Mouse (Mus musculus): ENCODE data around the gene Hoxb7. TPM values are rescaled to one million over a fixed set of nuclear protein-coding genes. Genes with fewer than 3 reads are reported as not detected.

Gene Hoxb7
- polyA plus RNA-seq, 2 experiments from 2014 or later, result not detected

DNA sequence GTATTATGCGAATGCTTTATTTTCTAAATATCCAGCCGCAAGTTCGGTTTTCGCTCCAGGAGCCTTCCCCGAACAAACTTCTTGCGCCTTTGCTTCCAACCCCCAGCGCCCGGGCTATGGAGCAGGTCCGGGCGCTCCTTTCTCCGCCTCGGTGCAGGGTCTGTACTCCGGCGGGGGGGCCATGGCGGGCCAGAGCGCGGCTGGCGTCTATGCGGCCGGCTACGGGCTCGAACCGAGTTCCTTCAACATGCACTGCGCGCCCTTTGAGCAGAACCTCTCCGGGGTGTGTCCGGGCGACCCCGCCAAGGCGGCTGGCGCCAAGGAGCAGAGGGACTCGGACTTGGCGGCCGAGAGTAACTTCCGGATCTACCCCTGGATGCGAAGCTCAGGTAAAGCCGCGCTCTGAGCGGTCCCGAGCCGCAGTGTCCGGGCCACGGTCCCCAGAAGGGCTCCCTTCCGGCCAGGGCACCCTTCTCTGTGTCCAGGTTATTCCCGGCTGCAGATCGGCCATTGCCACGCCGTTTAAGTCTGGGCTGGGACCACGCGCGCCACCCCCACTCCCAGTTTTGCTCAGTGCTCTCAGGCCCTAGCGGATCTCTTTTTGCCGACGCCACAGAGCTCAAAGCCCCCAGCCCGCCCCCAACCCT lies 439 bp downstream of the Hoxb7 start:
- ATAC-seq, result peak; percentile 27

DNA sequence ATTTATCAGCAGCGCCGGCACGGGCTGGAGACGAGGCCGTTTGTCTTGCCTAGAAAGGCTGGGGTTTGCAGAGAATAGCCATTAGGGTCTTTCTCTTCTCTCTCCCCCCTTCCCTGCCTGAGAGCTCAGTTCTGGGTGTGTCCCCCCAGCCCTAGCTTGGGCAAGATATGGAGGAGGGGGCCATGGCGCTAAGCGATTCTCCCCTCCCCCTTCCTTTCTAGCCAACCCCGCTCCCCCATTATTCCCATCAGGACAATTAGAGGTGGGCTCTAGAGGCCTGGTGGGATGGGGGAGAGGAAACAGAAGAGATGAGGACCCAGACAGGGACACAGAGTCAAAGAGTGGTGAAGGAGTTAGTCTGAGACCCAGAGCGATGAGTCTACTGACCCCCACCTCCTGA lies 988 bp downstream of the Hoxb7 start:
- no peak for ATAC-seq

DNA sequence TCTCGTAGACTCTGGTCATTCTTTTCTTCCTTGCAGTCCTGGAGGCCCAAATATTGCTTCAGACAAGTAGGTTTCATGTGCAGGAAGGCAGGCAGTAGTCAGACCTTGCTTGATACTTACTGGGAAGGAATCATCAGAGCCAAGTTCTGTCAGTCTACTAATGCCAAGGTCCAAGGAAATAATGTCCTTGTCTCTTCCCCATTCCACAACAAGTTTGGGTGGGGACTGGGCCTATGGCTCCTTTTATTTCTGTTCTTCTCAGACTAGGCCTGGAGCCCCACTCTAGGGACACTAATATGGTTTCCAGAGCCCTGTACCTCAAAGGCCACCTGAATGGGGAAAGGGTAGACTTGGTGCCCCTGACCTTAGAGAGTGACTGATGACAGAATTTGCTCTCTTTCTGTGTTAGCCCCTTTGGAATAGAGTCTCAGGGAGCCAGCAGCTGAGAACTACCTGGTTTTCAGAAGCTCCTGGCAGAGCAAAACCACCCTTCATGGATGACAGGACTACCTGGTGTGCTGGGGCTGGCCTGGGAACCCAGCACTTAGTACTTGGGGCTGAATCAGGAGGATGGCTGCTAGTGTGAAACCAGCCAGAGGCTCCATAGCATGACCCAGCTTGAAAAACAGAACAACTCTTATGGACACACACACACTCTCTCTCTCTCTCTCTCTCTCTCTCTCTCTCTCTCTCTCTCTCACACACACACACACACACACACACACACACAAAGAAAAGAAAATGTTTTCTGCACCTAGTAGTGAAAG lies 2.2 kb downstream of the Hoxb7 start:
- no peak for ATAC-seq

DNA sequence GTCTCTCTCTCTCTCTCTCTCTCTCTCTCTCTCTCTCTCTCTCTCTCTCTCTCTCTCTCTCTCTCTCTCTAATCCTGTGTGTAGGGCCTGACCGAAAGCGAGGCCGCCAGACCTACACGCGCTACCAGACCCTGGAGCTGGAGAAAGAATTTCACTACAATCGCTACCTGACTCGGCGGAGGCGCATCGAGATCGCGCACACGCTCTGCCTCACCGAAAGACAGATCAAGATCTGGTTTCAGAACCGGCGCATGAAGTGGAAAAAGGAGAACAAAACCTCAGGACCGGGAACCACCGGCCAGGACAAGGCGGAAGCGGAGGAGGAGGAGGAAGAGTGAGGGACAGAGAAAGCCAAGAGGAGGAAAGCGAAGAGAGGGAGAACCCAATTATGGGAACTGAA lies 2.9 kb downstream of the Hoxb7 start:
- ATAC-seq, result no peak

DNA sequence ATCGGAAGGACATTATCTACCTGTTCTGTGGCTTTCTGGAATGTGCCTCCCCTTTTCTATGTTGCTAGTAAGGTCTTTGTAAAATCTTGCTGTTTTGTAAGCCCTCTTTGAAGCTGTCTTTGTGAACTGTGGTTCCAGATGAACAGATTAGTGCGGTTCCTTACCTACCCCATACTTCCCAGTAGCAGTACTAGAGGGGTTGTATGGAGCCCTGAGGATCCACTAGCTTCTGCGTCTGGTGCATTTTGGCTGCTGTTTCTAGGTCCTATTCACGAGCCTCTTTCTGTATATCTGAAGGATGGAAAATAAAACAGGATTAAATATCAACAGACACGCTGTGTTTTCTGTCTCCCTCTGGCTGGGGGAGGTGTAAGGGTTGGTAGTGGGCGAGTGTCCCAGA lies 3.4 kb downstream of the Hoxb7 start:
- no peak for ATAC-seq

DNA sequence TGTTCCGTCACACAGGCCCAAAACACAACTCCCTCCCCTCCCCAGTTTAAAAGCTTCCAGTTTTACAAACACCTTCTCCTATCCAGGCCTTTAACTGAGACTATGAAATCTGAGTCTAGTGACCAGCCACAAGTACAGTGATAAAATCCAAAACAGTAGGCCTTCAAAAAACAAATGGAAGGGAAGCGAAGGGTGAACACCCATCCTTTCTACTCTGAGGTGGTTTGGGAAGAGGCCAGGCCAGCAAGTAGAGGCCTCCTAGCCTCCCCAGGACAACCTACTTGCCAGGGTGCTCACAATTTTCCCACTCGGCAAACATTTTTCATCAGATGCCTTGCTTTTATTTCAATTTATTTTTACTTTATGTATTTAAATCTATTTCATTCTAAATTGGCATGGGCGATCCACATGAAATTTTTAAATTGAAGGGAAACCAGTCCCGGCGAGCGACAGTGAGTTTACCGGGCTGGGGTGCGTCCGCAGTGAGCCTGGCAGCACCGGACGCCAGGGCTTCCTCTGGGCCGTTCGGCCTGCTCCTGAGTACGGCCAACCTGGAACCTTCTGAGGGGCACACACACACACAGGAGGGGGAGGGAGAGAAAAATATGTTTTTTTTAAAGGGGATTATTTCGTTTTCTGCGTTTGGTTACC lies 4.4 kb downstream of the Hoxb7 start:
- no peak for ATAC-seq

DNA sequence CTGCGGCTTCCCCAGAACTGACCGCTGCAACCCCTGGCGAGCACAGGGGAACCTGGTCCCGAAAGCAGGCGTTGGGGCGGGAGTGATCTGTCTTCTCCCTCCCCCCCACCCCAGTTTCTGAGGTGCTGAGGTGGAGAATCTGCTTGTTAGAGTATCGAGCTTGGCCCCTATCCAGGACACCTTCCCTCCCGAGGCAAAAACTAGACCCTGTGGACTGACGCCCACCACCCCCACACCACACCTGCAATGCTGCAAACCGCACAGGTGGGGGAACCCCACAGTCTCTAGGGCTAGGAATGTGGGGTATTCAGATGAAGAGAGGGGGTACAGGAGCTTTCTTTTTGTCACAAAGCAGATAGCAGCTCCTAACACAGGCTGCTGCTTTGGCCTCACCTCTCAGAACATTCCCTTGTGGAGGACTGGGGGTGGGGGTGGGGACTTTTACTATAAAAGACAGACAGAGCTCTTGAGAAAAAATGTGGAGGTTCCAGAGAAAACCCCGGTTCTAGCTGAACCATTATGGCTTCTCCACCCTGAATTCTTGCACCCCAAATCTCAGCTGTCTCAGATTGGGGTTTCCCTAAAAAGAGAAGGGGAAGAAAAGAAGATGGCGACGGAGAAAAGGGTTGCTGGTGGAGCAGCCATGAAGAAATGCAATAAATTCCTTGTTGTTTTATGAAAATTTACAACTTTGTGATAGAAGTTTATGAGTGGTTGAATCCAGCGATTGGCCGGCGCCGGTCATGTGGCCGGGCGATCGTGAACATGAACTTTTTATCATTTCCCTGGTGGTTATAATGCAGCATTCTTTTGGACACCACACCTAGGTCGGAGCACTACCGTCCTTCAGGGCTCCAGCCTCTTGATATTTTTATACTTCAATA lies 5.5 kb downstream of the Hoxb7 start, which contains the start of gene Hoxb6:
Gene Hoxb6, plus strand, starts transcription at position 796 of the 884 bp plus-strand sequence.
- ATAC-seq, result no peak

DNA sequence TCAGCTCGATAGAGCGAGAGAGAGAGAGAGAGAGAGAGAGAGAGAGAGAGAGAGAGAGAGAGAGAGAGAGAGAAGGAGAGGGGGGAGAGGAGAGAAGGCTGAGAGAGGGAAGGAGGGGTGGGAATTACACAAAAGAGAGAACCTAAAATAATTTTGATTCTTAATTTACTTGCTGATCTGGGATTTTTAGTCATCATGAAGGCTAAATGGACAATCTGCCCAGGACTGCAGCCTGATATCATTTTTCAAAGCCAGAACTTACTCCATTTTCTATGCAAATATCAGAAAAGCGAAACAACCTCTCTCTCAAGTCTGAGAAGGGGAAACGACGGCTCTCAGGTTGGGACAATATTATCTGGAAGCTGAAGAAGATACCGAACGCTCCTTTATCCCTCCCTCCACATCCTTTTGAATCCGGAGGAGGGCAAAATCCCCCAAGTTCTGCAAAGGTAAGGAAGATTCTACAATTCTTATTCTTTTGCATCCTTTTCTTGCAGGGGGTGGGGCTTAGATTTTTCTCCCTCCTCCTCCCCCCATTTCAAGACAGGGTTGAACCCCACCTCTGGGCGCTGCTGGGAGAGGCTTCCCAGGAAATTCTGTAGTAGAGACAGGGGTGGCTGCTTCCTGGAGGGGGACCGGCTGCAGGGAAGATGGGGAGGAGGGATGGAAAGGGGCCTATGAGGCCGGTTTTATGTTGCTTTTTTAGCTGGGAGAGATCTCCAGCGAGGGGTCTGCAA lies 6.3 kb downstream of the Hoxb7 start:
- no peak for ATAC-seq

DNA sequence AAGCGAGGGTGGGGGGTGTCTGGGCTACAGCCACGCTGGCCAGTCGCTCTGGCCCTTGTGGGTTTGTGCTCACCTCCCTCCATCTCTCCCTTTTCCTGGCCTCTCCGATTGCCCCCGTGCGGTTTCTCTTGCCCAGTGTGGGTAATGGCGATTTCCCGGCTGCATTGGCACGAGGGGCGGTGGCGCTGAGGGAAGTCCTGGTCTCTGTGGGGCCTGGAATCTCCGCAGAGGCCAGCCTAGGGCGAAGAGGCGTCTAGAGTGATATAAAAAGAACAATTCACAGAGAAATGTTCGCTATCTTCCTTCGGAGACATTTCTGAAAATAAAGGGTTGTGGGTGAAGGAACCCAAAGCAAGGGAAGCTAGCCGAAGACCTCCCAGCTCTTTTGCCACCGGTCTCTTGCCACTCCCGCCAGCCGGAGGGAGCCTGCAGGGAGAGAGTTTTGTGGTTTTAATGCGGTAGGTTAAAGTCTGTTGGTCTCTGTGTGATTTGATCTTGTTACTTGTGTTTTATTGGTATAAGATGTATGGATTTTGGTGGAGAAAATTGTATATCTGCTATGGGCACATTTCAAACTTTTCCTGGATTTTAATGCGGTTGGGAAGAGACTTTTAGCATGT lies 7.0 kb downstream of the Hoxb7 start:
- no peak for ATAC-seq

DNA sequence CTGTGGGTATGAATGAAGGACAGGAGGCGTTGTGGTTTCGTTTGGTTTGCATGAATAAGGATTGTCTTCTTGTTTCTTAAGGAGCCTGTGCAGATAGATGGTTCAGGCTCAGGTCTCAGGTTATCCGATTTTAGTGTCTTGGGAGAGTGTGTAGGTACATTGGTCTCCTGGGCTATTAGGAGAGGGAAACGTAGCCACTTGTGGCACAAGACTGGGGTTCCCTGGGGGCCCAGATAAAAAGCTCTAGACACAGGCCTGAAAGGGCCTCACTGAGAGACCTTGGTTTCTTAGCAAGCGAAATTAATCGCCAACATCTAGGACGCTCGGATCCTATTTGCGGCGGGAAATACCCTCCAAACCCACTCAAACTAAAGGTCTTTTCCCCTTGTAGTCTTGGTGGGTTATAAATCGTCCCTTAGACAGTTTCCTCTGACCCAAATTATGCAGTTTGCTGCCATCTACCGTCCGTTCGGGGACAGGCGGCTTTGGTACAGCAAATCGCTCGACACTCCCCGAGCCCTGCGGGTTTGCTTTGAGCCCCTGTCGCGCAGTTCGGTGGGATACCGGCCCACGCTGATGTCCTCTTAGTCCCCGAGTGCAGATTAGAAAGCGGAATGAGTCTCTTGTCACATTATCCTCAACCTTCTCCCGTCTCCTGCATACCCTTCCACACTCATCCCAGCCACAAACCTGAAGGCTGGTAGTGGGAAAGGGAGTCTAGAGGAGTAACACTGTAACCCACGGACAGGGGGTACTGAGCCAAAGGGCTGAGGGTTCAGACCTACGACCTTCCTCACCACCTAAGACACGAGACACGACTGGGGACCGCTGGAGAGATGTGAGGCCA lies 8.0 kb downstream of the Hoxb7 start:
- peak; percentile 57 for ATAC-seq

DNA sequence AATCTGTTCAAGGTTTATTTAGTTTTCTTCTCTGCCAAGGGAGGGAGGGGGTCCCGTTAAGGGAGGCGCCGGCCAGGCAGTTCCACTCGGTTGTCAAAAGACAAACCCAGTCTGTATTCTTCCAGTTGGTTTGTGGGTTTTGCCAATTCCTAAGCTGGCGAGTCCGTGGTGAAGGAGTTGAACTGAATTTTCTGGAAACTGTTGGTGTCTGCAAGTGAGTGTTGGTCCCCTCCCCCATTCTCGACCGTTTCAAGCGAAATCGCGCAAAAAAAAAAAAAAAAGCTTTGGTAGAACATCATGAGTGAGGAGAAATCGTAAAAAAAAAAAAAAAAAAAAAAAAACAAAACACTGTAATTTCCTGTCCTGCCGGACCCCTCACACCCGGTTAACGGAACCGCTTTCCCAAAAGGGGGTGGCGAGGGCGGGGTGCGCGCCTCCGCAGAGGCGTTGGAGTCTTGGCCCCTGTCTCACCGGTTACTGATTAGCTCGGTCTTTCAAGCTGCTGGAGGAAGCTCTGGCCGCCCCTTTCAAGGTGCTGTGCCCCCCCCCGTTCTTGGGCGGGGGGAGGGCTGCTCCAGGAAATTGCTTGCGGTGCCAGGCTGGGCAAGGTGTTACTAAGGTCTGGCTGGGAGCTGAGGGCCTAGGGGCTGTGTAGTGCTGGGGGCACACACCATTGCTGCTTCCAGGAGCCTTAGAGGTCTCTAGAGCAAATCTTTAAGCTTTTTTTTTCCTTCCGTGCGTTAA lies 8.8 kb downstream of the Hoxb7 start:
- no peak for ATAC-seq

DNA sequence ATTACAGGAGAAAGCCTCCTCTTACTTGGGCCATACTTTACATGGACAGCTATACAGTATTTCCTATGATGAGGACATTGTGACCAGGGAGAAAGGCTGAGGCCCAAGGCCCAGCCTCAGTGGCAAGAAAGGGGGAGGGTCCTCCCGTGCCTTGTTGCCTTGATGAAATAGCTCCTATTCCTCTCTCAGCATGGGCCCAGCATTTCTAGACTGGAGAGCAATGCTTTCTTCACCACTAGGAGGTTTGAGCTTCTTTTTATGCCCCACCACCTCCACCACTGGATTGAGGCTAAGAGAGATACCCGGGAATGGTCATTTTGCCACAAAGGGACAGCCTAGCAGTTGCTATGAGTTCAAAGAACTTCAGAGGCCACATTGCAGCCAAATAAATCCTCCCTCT lies 10.6 kb downstream of the Hoxb7 start:
- ATAC-seq, result no peak

DNA sequence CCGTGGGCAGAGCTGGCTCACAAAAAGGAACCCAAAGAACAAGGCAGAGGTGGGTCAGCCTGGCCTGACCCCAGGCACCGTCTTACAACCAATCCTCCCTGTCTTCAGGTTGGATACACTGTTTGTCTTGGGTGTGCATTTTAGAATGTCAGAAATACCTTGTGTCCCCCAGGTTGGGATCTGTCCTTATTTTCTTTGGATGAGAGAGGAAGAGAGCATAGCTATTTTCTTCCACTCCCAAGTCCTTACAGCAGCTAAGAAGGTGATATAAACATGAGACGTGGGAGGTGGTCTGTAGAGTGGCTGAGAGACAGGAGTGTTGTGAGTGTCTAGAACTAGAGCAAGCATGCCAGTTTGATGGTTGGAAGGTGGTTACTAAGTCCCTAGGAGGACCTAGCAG lies 11.0 kb downstream of the Hoxb7 start:
- no peak for ATAC-seq

DNA sequence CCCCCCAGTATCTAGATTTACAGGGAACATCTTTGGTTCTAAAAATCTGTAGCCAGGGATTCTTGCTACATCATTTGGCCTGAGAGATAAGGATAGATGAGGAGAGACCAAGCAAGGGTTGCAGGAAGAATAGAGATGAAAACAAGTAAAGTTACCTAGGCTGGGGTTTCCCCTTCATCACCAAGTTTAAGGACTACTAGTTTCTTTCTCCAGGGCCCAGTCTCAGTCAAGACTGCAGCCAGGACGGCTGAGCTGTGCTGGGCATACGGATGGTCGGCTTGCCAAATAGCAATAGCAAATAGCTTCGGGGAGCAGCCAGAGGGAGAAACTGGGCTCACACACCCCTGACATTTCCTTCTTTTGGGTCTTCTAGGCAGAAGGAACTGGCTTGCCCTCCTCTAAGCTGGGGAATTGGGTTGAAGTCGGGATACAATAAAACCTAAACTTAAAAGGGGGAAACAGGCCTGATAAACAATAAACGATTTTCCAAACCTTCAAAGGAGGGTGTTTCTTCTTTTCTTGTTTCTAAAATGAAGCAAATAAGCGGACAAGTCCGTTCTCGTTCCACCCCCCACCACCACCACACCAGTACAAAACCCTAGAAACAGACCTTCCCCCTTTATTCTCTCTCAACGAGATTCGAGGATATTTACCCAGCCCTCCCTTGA lies 11.7 kb downstream of the Hoxb7 start:
- ATAC-seq, result no peak

DNA sequence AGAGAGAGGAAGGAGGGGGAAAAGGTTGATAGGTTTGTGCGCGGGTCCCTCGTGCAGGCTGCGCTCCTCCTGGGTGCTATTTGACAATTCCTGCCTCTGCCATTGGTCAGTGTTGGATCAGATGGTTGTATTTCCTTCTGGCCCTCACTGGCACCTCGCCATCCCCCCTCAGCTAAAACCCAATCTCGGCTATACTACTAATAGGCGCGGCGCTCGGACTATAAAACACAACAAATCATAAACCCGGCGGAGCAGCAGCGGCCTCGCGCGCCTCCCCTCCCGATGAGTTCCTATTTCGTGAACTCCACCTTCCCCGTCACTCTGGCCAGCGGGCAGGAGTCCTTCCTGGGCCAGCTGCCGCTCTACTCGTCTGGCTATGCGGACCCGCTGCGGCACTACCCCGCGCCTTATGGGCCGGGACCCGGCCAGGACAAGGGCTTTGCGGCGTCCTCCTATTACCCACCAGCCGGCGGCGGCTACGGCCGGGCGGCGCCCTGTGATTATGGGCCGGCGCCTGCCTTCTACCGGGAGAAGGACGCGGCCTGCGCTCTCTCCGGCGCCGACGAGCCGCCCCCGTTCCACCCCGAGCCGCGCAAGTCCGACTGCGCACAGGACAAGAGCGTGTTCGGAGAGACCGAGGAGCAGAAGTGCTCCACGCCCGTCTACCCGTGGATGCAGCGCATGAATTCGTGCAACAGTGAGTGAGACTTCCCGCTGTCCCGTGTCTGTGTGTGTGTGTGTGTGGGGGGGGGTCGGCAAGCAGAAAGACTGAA lies 12.7 kb downstream of the Hoxb7 start:
- no peak for ATAC-seq

DNA sequence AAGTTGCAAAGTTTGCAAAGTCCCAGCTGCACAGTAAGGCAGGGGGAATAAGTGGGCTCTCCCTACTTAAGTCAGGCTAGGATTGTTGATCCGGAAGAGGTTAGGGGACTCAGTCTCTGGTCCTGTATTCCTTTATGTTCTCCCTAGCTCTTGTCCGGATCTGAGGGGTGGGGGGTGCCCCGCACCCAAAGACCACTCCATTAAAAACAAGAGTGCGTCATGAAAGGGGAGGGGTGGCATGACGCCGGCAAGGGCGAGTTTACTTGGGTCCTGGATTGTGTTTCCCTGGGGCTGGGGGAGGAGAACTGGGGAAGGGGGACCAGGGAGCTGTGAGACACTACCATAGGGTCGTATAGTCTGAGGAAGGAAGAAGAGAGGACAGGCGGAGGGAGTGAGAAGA lies 13.4 kb downstream of the Hoxb7 start:
- no peak for ATAC-seq

DNA sequence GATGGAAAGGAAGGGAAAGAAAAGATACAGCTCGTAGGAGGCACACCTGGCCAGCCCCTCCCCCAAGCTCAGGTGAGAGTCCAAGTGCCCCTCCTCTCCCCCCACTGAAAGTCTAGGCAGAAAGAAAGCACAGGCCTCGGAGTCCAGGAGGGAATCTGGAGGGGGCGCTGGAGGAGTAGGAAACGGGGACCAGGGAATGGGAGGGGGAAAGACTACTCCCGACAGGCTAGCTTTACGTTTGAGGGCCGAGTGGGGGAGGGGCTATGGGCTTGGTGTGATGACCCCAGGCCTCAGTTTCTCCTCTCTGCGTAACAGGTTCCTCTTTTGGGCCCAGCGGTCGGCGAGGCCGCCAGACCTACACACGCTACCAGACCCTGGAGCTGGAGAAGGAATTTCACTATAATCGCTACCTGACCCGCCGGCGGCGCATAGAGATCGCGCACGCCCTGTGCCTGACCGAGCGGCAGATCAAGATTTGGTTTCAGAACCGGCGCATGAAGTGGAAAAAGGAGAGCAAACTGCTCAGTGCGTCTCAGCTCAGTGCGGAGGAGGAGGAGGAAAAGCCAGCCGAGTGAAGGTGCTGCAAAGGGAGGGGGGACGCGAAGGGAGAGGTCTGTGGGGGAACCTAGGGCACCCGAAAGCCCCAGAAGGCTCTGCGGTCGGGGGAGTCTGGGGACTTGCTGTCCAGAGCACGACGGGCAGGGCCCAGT lies 14.1 kb downstream of the Hoxb7 start:
- ATAC-seq, result no peak

DNA sequence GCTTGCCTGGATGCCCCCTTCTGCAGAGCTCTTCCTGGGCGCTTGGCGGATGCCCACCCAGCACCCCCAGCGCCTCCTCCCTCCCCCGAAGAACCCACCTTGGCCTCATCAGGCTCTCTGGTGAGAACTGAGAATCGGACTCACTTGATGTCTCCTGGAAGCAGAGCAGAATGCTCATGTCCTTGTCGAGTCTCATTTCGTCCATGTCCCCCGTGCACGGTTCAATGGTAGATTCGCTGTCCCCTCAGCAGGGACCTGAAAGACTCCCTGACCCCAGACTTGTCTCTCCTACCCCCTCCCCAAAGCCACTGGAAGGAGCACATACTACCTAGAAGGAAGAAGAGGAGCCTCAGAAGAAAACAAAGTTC lies 14.6 kb downstream of the Hoxb7 start:
- ATAC-seq, result no peak

All from activated CD4-positive, CD25-positive, alpha-beta regulatory T cell, adult 4 months (primary cell).